ENCODE assay signal across 37 mouse cellular contexts in the genomic region with DNA sequence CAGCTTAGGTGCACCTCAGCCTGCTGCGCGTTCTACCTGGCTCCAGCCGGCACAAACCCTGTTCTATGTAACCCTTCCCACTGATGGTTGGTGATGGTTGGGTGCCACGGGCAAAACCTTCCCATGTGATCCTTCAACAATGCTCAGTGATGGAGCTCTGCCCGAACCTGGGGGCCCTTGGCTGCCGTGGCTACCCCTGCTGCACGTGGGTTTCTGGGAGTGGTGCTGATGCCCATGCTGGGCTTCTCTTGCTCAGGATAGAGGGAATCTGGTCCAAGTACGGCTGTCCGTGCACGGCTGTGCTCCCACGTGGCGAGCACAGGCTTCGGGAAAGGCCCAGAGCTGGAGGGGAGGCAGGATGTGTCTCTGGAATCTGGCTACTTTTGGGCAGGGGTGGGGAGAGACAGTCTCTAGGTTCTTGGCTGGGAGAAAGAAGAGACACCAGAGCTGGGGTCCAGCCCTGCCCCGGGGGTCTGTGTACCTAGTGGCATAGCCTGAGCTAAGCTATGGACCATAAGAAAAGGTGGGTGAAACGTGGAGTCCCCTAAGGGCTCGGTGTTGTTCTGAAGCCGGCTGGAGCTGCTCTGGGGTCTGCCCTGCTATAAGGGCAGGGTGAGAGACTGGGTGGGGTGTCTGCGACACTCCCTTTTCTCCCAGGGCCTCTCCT. TPM values are rescaled to one million over a fixed set of nuclear protein-coding genes. Genes with fewer than 3 reads are reported as not detected.
DNase-seq lines count a peak whose midpoint lies in the region; ATAC-seq and TF ChIP-seq lines count a peak whose summit lies in the region.
"Had no signal": no experiment of that assay in that cellular context is flagged by ENCODE, and none has a peak within 500 bp of the region (broad histone marks: within the 10 kb centered on the region; RNA-seq: fewer than 3 reads in every experiment).

No protein-coding gene starts in this region.

- no peaks in the 10 kb centered on the region for H3K36me3 ChIP-seq in hindbrain, embryonic 10.5 days
- H3K36me3 ChIP-seq in hindbrain, embryonic 16.5 days (ENCODE audit: control insufficient read depth, insufficient read depth, low read length) = no peaks in the 10 kb centered on the region
- no peaks in the 10 kb centered on the region for H3K36me3 ChIP-seq in midbrain, embryonic 12.5 days
- H3K36me3 ChIP-seq in midbrain, postnatal 0 days (ENCODE audit: insufficient read depth, low read length) = peaks cover 11% of the 10 kb centered on the region; the same call in 1 of the 2 replicates
- 0 out of 2 replicates have a peak, but pooled peaks cover 5% of the 10 kb centered on the region for H3K36me3 ChIP-seq in neural tube, embryonic 15.5 days
- H3K36me3 ChIP-seq: forebrain, embryonic 12.5 days; limb, embryonic 12.5 days; liver, embryonic 15.5 days had no signal

- 71% methylated on average over 18 of the region's 18 CpGs for WGBS in hindbrain, embryonic 10.5 days
- WGBS in hindbrain, embryonic 16.5 days = 72% methylated on average over 18 of the region's 18 CpGs
- WGBS in midbrain, embryonic 12.5 days = 73% methylated on average over 18 of the region's 18 CpGs
- WGBS in midbrain, postnatal 0 days = 66% methylated on average over 18 of the region's 18 CpGs
- WGBS in neural tube, embryonic 15.5 days = 71% methylated on average over 18 of the region's 18 CpGs

- DNase-seq in cerebellum, adult 11-12 months = peak; percentile 59
- no peak for DNase-seq in cerebellum, postnatal 14 days
- no peak for DNase-seq in hindbrain, embryonic 10.5 days (ENCODE audit: low spot score)
- DNase-seq in midbrain, postnatal 0 days (ENCODE audit: low spot score) = no peak
- DNase-seq: adrenal gland, adult 2 months; adrenal gland, postnatal 36 days; gastrocnemius, adult 2 months; gastrocnemius, postnatal 36 days; heart, adult 18-20 months; heart, postnatal 36 days; kidney, adult 9 months; kidney, postnatal 10 days; layer of hippocampus, adult 9-11 months; lung, embryonic 14.5 days; lung, postnatal 14 days; spleen, adult 18-20 months; thymus, postnatal 14 days had no signal

- no peak for ATAC-seq in hindbrain, embryonic 16.5 days
- ATAC-seq in midbrain, embryonic 12.5 days (ENCODE audit: low FRiP score, low read depth) = no peak
- no peak for ATAC-seq in midbrain, postnatal 0 days (ENCODE audit: low FRiP score)
- no peak for ATAC-seq in neural tube, embryonic 15.5 days (ENCODE audit: low FRiP score)
- ATAC-seq: activated CD4-positive, CD25-positive, alpha-beta regulatory T cell, adult 4 months; intestine, postnatal 0 days had no signal

- H3K4me1 ChIP-seq in hindbrain, embryonic 10.5 days (replicated peaks) = peaks cover 74% of the 10 kb centered on the region
- peaks cover 19% of the 10 kb centered on the region for H3K4me1 ChIP-seq in hindbrain, embryonic 16.5 days (ENCODE audit: control insufficient read depth, insufficient read depth, low read depth, low read length)
- peaks cover 54% of the 10 kb centered on the region for H3K4me1 ChIP-seq in midbrain, embryonic 12.5 days
- peaks cover 6% of the 10 kb centered on the region; the same call in 1 of the 2 replicates for H3K4me1 ChIP-seq in midbrain, postnatal 0 days (ENCODE audit: insufficient read depth, low read length)
- peaks cover 41% of the 10 kb centered on the region for H3K4me1 ChIP-seq in neural tube, embryonic 15.5 days
- H3K4me1 ChIP-seq: liver, embryonic 15.5 days had no signal

- peaks cover 95% of the 10 kb centered on the region for H3K27me3 ChIP-seq in hindbrain, embryonic 10.5 days (ENCODE audit: insufficient read depth, poor library complexity, severe bottlenecking)
- H3K27me3 ChIP-seq in hindbrain, embryonic 16.5 days (replicated peaks; ENCODE audit: control insufficient read depth, insufficient read depth, low read length) = no peaks in the 10 kb centered on the region
- H3K27me3 ChIP-seq in midbrain, embryonic 12.5 days = peaks cover 68% of the 10 kb centered on the region
- no peaks in the 10 kb centered on the region for H3K27me3 ChIP-seq in midbrain, postnatal 0 days (ENCODE audit: insufficient read depth, low read length)
- no peaks in the 10 kb centered on the region for H3K27me3 ChIP-seq in neural tube, embryonic 15.5 days (replicated peaks)

- no peak overlapping the region; the same call in 1 of the 2 replicates for H3K9ac ChIP-seq in hindbrain, embryonic 16.5 days (ENCODE audit: low read depth, low read length)
- H3K9ac ChIP-seq in midbrain, embryonic 12.5 days (replicated peaks) = peak overlapping the region; percentile 24; the same call in 1 of the 2 replicates
- no peak overlapping the region for H3K9ac ChIP-seq in midbrain, postnatal 0 days (replicated peaks; ENCODE audit: low read length, poor library complexity, severe bottlenecking)
- no peak overlapping the region for H3K9ac ChIP-seq in neural tube, embryonic 15.5 days (replicated peaks)
- H3K9ac ChIP-seq: forebrain, embryonic 12.5 days; limb, embryonic 12.5 days; liver, embryonic 15.5 days; lung, embryonic 14.5 days had no signal

- peak overlapping the region; percentile 90 for H3K27ac ChIP-seq in hindbrain, embryonic 10.5 days
- no peak overlapping the region for H3K27ac ChIP-seq in hindbrain, embryonic 16.5 days (ENCODE audit: low read depth, low read length)
- peak overlapping the region; percentile 27; the same call in 1 of the 2 replicates for H3K27ac ChIP-seq in midbrain, embryonic 12.5 days (replicated peaks)
- H3K27ac ChIP-seq in midbrain, postnatal 0 days (ENCODE audit: low read depth, low read length) = no peak overlapping the region
- peak overlapping the region; percentile 98; the same call in 1 of the 2 replicates for H3K27ac ChIP-seq in neural tube, embryonic 15.5 days (replicated peaks)
- H3K27ac ChIP-seq: forebrain, embryonic 12.5 days; gastrocnemius, adult 2 months; limb, embryonic 12.5 days; liver, embryonic 15.5 days had no signal

- no peak overlapping the region for H3K4me2 ChIP-seq in hindbrain, embryonic 16.5 days (ENCODE audit: low read length)
- H3K4me2 ChIP-seq in midbrain, embryonic 12.5 days (replicated peaks) = no peak overlapping the region; the same call in 1 of the 2 replicates
- no peak overlapping the region for H3K4me2 ChIP-seq in midbrain, postnatal 0 days (ENCODE audit: low read depth, low read length, poor library complexity, severe bottlenecking)
- H3K4me2 ChIP-seq in neural tube, embryonic 15.5 days = no peak overlapping the region
- H3K4me2 ChIP-seq: forebrain, embryonic 12.5 days; heart, embryonic 11.5 days; limb, embryonic 12.5 days; liver, embryonic 15.5 days; lung, embryonic 14.5 days had no signal

- H3K9me3 ChIP-seq in hindbrain, embryonic 10.5 days = no peaks in the 10 kb centered on the region
- H3K9me3 ChIP-seq in hindbrain, embryonic 16.5 days (ENCODE audit: control insufficient read depth, low read length) = no peaks in the 10 kb centered on the region
- H3K9me3 ChIP-seq in midbrain, embryonic 12.5 days = no peaks in the 10 kb centered on the region
- no peaks in the 10 kb centered on the region for H3K9me3 ChIP-seq in midbrain, postnatal 0 days (ENCODE audit: low read length)
- no peaks in the 10 kb centered on the region for H3K9me3 ChIP-seq in neural tube, embryonic 15.5 days (replicated peaks)
- H3K9me3 ChIP-seq: forebrain, embryonic 12.5 days; limb, embryonic 12.5 days; liver, embryonic 15.5 days had no signal

- TF ChIP-seq CTCF in midbrain, postnatal 0 days (IDR thresholded peaks at IDR 0.05) = no peak

- H3K4me3 ChIP-seq in hindbrain, embryonic 10.5 days = no peak overlapping the region; the same call in 1 of the 2 replicates
- no peak overlapping the region for H3K4me3 ChIP-seq in hindbrain, embryonic 16.5 days (ENCODE audit: low read length)
- no peak overlapping the region for H3K4me3 ChIP-seq in midbrain, embryonic 12.5 days
- no peak overlapping the region for H3K4me3 ChIP-seq in midbrain, postnatal 0 days (ENCODE audit: low read depth, low read length)
- H3K4me3 ChIP-seq in neural tube, embryonic 15.5 days (replicated peaks) = no peak overlapping the region
- H3K4me3 ChIP-seq: erythroblast, embryonic 14.5 days; forebrain, embryonic 12.5 days; gastrocnemius, adult 2 months; limb, embryonic 12.5 days; liver, embryonic 15.5 days; myocyte had no signal

RNA-seq across cellular contexts. Expression of a gene that starts 48.2 kb away (rescaled TPM):
- polyA plus RNA-seq in hindbrain, embryonic 10.5 days (2016; fragmentation: Nextera tagmentation; extraction: Ambion mirVana) = not detected in 2 replicates
- 0.14 TPM in 1 of 2 replicates, not detected in the other for polyA plus RNA-seq in hindbrain, embryonic 16.5 days (2015; fragmentation: Nextera tagmentation; extraction: Ambion mirVana)
- polyA plus RNA-seq in midbrain, embryonic 12.5 days (2016; fragmentation: Nextera tagmentation; extraction: Ambion mirVana) = not detected in 2 replicates
- total RNA-seq in midbrain, postnatal 0 days (2014; rRNA removed) = 0.71 TPM in 1 of 2 replicates, not detected in the other
- 0.45 and 0.57 TPM in 2 replicates for polyA plus RNA-seq in midbrain, postnatal 0 days (2015; fragmentation: Nextera tagmentation; extraction: Ambion mirVana)
- 0.14 TPM in 1 of 2 replicates, not detected in the other for polyA plus RNA-seq in neural tube, embryonic 15.5 days (2015; fragmentation: Nextera tagmentation; extraction: Ambion mirVana)
- total RNA-seq: ES-E14; gastrocnemius, adult 2 months; gastrocnemius, postnatal 36 days; heart, postnatal 36 days; liver, adult 2 months; neutrophil, adult 5-6 weeks had no signal
- polyA plus RNA-seq: activated CD4-positive, CD25-positive, alpha-beta regulatory T cell, adult 4 months; brain, embryonic 14.5 days; C2C12; embryonic facial prominence, embryonic 14.5 days; erythroblast, embryonic 14.5 days; forebrain, embryonic 12.5 days; heart, embryonic 11.5 days; heart, embryonic 16.5 days; intestine, postnatal 0 days; limb, embryonic 12.5 days; liver, adult 2 months; liver, embryonic 15.5 days; lung, embryonic 14.5 days; myocyte; stomach, embryonic 16.5 days; urinary bladder, adult 2 months had no signal

Comparison
In these comparisons a context has a peak if more than half of its experiments do, and no peak if none do; other contexts are left out.
1. H3K27ac ChIP-seq: peak in hindbrain, embryonic 10.5 days (single experiment), midbrain, embryonic 12.5 days (single experiment) and neural tube, embryonic 15.5 days (single experiment); none in hindbrain, embryonic 16.5 days (single experiment) and midbrain, postnatal 0 days (single experiment).